Mouse (Mus musculus): ENCODE results near the gene Gbp7. TPM values are rescaled to one million over a fixed set of nuclear protein-coding genes. Genes with fewer than 3 reads are reported as not detected.

Gene Gbp7
- 3.3 and 3.5 TPM in 2 replicates for polyA plus RNA-seq (2021; fragmentation: Nextera tagmentation)
- long read RNA-seq, experiment 1, transcript Gbp7-202 (11 exons, 2,497 nt), result major isoform, 8 of 10 reads
- long read RNA-seq, experiment 1, partial matches to known transcripts, result 1 of 10 reads
- long read RNA-seq, experiment 1, other reads (novel, unspliced or antisense), result 1 of 10 reads
- long read RNA-seq, experiment 2, partial matches to known transcripts, result 2 of 6 reads
- long read RNA-seq, experiment 2, other reads (novel, unspliced or antisense), result 1 of 6 reads

DNA sequence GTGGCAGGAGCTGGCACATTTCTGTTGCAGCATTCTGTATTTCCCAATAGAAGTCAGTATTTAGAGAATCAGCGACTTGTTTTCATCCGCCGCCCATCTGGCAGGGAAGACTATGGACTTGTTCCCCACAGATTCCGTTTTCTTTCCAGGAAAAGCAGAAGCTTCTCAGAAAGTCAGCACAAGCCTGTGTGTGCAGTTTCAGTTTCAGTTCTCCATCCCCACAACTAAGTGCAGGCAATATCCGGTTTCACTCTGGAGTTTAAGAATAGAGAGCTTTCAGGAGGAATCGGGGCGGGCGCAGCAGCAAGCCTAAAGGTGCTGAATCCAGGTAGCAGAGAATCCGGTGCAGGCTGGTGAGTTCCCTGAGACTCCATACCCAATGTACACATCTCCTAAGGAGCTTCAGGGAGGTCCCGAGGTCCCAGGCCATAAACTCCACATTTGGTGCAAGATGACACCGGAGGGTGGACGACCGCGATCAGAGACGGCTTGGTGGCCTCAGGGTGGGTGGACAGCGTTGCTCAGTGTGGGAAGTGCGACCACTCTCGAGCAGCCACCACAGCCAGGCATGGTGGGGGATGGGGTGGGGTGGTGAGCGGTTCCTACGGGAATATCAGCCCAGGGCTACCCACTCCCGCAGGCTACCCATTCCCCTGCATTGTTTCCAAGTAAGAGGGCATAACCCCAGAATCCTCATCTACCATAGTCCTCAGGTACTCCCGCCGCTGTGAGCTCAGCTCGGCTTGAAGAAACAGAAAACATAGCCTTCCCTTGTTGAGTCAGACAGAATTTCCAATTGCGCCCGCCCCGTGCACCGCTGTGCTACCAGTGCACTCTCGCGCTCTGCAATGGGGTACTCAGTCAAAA is at the start of gene Gbp7:
TSS of gene Gbp7 (plus strand) at position 256 of the 867 bp plus-strand sequence.

DNA sequence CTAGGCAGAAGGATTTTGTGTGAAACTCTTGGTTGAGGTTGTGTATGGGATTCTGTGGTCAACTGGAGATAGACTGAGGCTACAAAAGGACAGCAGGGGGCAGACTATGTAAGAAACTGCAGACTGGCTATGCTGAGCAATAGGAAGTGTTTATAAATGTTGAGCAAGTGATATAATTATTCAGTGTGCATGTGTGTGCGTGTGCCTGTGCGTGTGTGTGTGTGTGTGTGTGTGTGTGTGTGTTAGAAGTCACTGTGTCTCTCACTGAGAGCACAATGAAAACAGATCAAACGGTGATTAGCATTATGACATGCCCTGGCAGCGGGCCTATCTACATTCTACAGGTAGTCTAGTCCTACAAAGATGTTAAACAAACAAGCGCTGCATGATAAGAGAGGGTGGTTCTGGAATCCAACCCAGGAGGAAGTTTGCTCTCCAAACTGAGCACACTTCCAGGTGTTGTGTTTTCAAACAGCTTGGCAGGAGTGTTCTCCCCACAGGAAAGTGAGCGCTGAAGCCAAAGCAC is 36.5 kb upstream of the Gbp7 start, which contains the start of gene Gbp5:
TSS of gene Gbp5 (plus strand) at position 443 of the 526 bp plus-strand sequence.

DNA sequence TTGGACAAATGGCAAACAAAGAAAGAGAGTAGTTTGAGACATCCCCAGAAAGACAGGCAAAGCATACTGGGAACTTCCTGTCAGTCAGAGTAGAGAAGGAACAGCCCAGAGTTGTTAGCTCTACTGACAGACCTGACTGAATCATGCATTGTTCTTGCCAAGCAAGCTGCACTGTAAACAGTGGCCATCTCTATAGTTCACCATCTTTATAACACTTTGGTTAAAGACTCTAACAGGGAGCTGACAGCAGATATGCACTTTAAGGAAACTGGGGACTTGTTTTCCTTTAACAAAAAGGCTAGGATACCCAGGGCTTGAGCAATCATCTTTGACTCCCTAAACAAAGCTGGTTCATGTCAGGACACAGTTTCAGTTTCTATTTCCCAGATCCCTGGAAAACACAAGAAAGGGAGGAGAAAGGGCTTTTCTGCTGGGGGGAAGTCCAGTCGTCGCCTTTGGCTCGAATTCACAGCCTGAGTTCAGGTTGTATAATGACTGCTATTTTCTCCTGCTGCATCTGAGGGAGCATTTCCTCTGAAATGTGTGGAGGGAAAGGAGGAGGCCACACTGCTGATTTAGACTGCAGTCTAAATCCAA is 29.6 kb downstream of the Gbp7 start, which contains the start of gene Gbp3:
TSS of gene Gbp3 (plus strand) at position 395 of the 597 bp plus-strand sequence.

DNA sequence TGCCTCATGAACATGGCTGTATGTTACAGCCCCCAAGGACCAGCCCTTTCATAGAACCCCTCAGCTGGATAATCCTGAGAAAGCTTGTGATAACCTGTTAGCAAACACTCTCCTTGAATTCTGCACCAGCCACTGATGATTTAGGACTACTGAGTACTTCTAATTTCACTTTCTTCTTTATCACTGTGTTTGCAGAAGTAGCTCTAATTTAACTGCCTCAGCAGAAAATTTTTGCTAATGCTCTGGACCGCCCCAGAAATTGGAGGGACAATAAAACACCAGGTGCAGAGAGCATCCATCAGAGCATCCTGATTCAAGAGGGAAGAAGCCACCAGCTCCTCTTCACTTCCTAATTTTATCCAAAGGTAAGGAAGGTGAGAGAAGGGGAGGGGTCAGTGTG is 64.4 kb downstream of the Gbp7 start, which contains the start of gene Gbp2b:
TSS of gene Gbp2b (plus strand) at position 301 of the 400 bp plus-strand sequence.

Other genes starting within 250 kb of the Gbp7 start
- gene Pdlim5, start 134.6 kb upstream of the Gbp7 start, polyA plus RNA-seq (2021; fragmentation: Nextera tagmentation), result 5.3 and 5.5 TPM in 2 replicates
- gene Gbp5, start 36.4 kb upstream of the Gbp7 start, polyA plus RNA-seq (2021; fragmentation: Nextera tagmentation), result 0.71 and 0.92 TPM in 2 replicates
- gene Gbp3, start 29.7 kb downstream of the Gbp7 start, polyA plus RNA-seq (2021; fragmentation: Nextera tagmentation), result 3.1 and 4.3 TPM in 2 replicates
- not detected in 2 replicates for gene Gbp2b, start 64.5 kb downstream of the Gbp7 start, polyA plus RNA-seq (2021; fragmentation: Nextera tagmentation)
- 2.5 and 3.8 TPM in 2 replicates for gene Gbp2, start 90.3 kb downstream of the Gbp7 start, polyA plus RNA-seq (2021; fragmentation: Nextera tagmentation)
- 8.1 and 8.9 TPM in 2 replicates for gene Kyat3, start 170.7 kb downstream of the Gbp7 start, polyA plus RNA-seq (2021; fragmentation: Nextera tagmentation)
- gene Gtf2b, start 234.7 kb downstream of the Gbp7 start, polyA plus RNA-seq (2021; fragmentation: Nextera tagmentation), result 42.5 and 55.7 TPM in 2 replicates